Mouse (Mus musculus) bone marrow, adult 2 months (tissue): ENCODE measurements around the gene Gm27179.
"Not testable (repeated sequence)": the region's sequence is repeated elsewhere in the genome, so short reads cannot be mapped to it uniquely, and the experiment has no call there.

Experiments used
- CTCF ChIP-seq: fragments of 200-500 bp; IDR thresholded peaks from 2 replicates; pipeline ENCODE4 v1.5.1; 2011; ENCODE audit warnings: low read length, control low read depth; ENCODE audit not compliant: control insufficient read depth, insufficient read depth
- POLR2A ChIP-seq: fragments of 200-500 bp; IDR thresholded peaks from 2 replicates; pipeline ENCODE4 v1.6.1; 2011; ENCODE audit warnings: low read depth, mild to moderate bottlenecking, control low read depth, low read length, borderline replicate concordance; ENCODE audit not compliant: control insufficient read depth

DNA sequence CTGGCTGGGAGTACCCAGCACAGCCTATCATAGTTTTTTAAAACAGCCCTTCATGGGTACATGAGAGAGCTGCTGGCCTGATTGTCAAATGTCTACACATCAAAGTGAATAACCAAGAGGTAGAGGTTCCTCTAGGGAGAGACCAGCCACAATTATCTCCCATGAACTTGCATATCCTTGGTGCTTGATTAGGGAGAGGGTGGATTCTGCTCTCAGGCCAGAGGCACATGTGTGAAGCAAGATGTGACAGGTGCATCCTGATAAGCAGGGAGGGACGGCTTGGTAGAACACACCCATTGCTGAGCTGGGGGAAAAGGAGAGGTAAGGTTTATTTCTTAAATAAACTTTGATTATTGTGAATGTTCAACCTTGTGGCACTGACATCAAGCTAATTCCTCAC is 10.7 kb upstream of the Gm27179 start:
- not testable (repeated sequence) for TF ChIP-seq POLR2A, CTCF
